Mouse (Mus musculus) erythroblast, embryonic 14.5 days (primary cell): ENCODE results near the gene Tceal7.

Experiments
- GATA1 ChIP-seq: IDR thresholded peaks from 2 replicates; pipeline ENCODE4 v1.6.1; 2012; ENCODE audit warnings: low read length, inconsistent platforms, mixed read lengths
- TAL1 ChIP-seq: IDR thresholded peaks from 3 replicates; pipeline ENCODE4 v1.6.1; 2012; ENCODE audit warnings: low read length, inconsistent platforms, mixed read lengths

DNA sequence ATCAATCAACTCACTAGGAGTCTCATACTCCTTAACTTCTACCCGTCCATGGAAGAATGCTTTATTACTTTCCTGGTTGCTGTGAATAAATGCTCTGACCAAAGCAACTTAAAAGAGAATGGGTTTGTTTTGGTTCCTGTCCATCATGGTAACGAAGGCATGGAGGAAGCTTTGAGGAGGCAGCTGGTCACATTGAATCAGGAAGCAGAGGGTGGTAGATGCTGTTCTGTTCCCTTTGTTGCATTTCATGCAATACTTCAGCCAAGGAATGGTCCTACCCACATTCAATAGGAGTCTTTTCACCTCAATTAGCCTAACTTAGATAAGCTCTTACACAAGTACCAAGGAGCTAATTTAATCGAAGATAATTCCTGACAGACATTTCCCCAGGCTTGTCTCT is 60.8 kb downstream of the Tceal7 start:
- TF ChIP-seq TAL1, result no peak
- no peak for TF ChIP-seq GATA1
